Mouse (Mus musculus) cerebellum, adult 18-20 months (tissue): ENCODE data around the gene Swsap1.

ENCODE experiments used
- DNase-seq, 2 experiments: peaks; one replicate each; pipeline ENCODE4 v3.0.0; 2021

Gene Swsap1

GRCm38 (mm10) chr9:21936692-21937570, 18.6 kb upstream of the Swsap1 start, which contains the start of gene Plppr2:
TSS of gene Plppr2 (plus strand) at chr9:21937033.
- peak; percentile 99 to 100 for DNase-seq

- DNase-seq: no peak
These were observed 17.8 kb upstream of the Swsap1 start for GRCm38 (mm10) chr9:21937711-21938175.

- no peak for DNase-seq
These were observed 17.2 kb upstream of the Swsap1 start for GRCm38 (mm10) chr9:21938234-21938855.

- no peak for DNase-seq
These were observed 12.5 kb upstream of the Swsap1 start for GRCm38 (mm10) chr9:21943046-21943445.

GRCm38 (mm10) chr9:21943638-21944037, 11.9 kb upstream of the Swsap1 start:
- no peak for DNase-seq

GRCm38 (mm10) chr9:21944267-21944666, 11.3 kb upstream of the Swsap1 start:
- no peak for DNase-seq

- DNase-seq: no peak
These were observed 7.9 kb upstream of the Swsap1 start for GRCm38 (mm10) chr9:21947540-21948130.

DNA sequence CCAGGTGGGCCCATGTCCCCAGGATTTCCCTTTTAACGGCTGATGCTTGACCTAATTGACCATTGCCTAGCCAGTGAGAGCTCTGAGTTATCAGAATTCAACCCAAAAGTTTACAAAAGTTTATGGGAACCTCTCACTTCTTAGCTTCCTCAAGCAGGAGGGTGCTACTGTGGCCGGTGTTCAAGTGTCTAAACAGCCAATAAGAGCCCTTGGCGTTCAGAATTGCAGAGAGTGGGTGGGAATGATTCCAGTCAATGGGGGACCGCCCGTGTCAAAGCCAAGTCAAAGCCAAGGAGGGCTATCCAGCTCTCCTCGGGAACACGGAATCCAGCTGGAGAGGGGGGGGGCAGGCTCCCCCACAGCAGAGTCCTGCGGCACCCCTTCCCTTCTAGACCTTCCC, 7.4 kb upstream of the Swsap1 start:
- no peak for DNase-seq

GRCm38 (mm10) chr9:21948790-21949189, 6.8 kb upstream of the Swsap1 start:
- no peak for DNase-seq

DNA sequence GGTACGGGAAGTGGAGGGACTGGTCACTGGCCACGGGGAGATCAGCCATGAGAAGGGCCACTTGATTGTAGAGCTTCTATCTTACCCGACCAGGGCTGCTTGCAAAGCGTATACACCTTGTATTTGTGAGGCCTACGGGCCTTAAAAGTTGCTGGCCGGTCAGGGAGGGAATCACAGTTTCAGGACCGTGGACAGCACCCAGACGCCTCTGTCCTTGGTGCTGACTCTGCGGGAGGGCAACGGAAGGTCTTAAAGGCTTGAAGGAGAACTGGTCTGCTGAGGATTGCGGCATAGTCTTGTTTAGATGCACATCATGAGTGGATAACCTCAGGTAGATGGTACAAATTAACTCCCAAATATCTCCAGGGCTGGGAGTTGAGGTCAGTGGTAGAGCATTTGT, 5.2 kb upstream of the Swsap1 start:
- DNase-seq: no peak

DNA sequence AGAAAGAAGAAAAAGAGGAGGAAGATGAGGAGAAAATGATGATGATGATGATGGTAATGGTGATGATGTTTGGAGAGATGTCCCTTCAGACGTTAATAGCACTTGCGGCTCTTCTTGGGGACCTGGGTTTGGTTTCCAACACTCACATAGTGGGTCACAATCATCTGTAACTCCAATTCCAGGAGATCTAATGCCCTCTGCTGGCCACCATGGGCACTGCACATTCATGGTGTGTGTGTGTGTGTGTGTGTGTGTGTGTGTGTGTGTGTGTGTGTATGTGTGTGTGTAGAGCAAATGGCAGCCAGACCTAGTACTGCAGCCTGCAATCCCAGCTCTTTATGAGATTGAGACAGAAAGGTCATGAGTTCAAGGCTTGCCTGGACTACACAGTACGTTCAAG, 3.6 kb upstream of the Swsap1 start:
- no peak for DNase-seq

DNA sequence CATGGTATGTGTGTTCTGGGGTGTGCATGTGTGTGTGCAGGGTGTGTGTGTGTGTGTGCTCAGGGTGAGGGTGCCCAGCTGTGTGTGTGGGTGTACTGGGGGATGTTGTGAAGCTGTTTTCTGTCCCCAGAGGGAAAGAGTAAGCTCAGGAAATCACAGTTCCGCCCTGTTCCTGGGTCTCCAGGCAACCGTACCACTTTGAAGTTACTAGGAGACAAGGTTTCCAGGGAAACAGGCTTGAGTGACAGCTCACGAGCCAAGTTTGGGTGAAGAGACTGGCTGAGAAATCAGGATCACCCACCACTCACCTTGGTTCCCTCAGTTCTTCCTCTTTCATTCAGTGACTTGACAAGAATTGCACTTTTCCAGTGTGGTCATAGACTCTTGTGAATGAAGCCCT, 2.0 kb upstream of the Swsap1 start:
- no peak for DNase-seq

GRCm38 (mm10) chr9:21954635-21955034, 920 bp upstream of the Swsap1 start:
- no peak for DNase-seq

DNA sequence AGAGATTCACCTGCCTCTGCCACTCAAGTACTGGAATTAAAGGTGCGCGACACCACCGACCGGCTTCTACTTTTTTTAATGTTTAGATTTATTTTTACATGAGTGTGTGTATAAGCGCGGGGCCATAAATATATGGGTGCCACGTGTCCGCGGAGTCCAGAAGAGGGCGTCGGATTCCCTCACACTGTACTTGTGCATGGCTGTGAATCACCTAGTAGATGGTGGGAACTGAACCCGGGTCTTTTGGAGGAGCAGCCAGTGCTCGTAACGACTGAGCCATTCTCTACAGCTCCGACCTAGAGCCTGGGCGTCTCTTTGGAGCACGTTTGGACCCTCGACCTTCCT, 358 bp upstream of the Swsap1 start:
- peak in 1 of 2 experiments; percentile 79 for DNase-seq

DNA sequence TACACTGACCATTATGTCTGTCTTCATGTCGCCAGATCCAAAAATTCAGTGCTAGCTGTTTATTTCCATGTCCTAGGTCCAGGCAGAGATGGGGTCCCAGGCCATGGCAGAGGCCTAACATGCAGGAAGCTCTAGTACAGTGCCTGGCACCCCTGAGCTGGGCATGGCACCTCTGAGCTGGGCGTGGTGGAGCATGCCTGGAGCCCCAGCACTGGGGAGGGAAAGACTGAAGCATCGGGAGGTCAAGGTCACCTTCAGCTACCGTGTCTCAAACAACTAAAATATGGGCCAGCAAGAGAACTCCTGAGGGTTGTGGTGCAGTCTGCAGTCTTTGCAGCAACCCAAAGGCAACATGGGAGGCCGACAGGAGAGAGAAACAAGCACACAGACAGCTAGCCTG, 2.8 kb downstream of the Swsap1 start:
- DNase-seq: no peak

DNA sequence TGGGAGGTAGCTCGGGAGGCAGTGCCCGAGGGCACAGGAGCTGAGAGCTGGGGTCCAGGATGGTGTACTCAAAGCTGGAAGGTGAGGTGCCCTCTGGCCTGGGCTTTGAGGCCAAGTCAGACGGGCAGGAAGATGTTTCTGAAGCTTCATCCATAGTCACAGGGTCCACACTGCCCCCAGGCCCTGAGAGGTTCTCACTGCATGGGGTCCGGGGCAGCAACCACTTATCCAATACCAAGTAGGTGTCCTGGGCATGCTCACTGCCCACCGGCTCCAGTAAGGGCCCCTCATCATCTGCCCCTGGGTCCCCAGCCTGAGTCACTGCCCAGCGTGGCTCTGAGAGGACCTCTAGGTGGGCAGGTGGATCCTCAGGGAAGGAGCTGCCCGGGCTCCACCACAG, 3.7 kb downstream of the Swsap1 start:
- DNase-seq: no peak

DNA sequence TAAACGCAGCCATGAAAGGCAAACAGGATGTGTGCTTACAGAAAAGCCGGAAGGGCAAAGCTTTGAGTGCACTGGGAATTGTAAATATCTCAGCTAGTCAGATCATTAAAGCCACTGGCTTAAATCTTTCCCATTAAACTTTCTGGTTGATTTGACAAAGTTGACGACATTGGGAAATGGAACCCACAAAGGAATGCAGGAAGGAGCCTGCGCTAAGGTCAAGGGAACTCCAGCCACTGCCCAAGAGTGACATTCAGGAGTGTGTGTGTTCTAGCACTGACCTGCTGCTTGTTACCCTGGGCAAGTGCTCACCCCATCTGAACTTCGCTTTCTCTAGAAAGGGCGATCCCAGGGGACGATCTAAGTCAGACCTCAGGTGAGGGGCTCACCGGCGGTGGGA, 4.6 kb downstream of the Swsap1 start:
- no peak for DNase-seq

GRCm38 (mm10) chr9:21960558-21961208, 5.1 kb downstream of the Swsap1 start:
- DNase-seq: no peak

DNA sequence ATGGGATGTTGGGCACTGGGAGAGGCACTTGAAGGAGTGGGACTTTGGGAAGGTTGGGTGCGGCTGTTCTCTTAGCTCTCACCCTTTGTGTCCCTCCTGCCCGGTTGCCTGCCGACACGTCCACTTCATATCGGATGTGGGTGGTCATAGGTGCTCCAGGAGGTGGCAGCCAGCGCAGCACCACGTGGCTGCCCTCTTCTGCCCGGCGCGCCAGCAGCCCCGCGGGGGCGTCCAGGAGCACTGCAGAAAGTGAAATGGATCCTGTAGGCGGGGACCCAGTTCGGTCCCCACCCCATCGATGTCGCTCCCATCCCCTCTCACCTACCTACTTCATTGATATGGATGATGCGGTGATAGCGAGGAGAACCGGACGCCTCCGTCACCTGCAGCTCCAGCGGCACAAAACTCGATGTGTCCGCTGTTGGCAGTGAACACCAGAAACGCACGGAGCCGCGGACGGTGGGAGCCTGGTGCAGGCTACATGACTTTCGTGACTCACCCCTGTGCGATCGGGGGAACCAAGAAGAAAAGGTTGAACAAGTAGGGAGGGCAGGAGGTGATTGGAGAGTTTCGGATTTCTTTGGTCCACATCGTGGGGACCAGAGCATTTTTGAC, 5.9 kb downstream of the Swsap1 start:
- DNase-seq: peak in 1 of 2 experiments; percentile 45

GRCm38 (mm10) chr9:21962010-21962409, 6.5 kb downstream of the Swsap1 start:
- DNase-seq: peak; percentile 45 to 47

DNA sequence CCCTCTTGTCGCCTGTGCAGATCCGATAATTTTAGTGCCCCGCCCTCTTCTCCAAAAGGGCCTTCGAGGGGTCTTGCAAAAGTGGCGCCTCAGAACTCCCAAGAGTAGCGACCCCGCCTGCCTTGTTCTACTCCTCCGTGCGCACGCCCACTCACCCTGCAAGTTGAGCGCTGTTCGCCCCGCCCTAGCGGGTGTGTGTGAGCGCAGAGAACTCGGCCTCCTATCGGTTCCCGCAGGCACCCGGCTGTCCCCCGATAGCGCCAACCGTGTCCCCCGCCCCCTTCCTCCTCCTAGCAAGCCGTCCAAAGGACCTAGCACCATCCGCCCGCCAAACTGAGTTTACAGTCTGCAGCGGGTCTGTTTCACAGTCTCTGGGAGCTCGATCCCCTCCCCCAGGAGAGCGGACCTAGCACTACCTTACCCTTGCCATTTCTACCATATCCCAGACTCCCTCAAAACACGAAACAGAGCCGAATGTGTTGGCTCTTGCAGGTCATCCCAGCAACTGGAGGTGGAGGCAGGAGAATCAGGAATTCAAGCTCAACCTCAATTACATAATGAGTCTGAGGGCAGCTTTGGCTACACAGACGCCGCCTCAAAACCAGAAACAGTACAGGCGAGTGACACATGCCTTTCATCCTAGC, 7.0 kb downstream of the Swsap1 start:
- peak; percentile 72 to 75 for DNase-seq

DNA sequence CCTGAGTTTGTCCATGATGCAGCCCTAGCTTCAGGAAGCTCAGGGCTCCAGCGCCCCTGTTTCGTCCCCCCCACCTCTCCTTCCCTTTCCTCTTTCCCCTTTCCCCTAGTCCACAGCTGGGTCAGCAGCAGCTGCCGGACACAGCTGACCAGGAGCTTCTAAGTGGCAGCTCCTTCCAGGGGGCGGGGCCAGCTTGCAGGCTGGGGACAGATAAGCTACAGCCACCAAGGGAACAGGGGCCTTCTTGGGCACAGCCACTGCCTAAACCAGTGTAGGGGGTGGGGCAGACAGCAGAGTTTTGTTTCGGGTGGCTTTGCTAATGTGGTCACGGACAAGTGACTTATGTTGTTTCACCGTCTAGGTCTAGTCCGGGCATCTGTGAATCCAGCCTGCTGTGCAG, 7.9 kb downstream of the Swsap1 start, which contains the start of gene Epor:
TSS of gene Epor (minus strand) at position 90 of the 400 bp plus-strand sequence.
- DNase-seq: peak in 1 of 2 experiments; percentile 41
